Mouse (Mus musculus): Measurements from ENCODE around the gene Shisa8. TPM values are rescaled to one million over a fixed set of nuclear protein-coding genes. Genes with fewer than 3 reads are reported as not detected.

Gene Shisa8
- polyA plus RNA-seq, 1 experiment from 2014 or later = 0.34 TPM

DNA sequence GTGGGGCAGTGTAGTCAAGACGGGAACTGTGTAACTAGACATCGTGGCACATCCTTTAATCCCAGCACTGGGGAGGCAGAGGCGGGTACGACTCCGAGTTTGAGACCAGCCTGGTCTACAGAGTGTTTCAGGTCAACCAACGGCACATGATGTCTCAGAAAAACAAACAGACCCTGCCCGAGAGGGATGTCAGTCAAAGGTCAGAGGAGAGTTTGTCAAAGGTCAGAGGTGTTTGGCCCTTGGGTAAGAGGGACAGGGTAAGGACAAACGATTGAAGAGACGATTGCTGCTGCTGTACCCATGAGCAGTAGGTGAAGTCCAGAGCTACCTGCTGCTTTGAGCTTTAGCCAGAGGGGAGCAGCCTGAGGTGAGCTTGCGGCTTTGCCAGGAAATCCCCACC, 29.0 kb downstream of the Shisa8 start:
- H3K27ac ChIP-seq = no peak overlapping the region
- H3K9me3 ChIP-seq = peaks cover 13% of the 10 kb centered on the region
- H3K27me3 ChIP-seq = no peaks in the 10 kb centered on the region
- no peak overlapping the region for H3K4me2 ChIP-seq (replicated peaks)
- WGBS = 83% methylated on average over 10 of the region's 10 CpGs
- peaks cover 100% of the 10 kb centered on the region for H3K36me3 ChIP-seq
- no peak overlapping the region for H3K4me3 ChIP-seq
- H3K4me1 ChIP-seq = no peaks in the 10 kb centered on the region
- no peak overlapping the region for H3K9ac ChIP-seq
- no peak for ATAC-seq (ENCODE audit: low FRiP score, low read depth)

DNA sequence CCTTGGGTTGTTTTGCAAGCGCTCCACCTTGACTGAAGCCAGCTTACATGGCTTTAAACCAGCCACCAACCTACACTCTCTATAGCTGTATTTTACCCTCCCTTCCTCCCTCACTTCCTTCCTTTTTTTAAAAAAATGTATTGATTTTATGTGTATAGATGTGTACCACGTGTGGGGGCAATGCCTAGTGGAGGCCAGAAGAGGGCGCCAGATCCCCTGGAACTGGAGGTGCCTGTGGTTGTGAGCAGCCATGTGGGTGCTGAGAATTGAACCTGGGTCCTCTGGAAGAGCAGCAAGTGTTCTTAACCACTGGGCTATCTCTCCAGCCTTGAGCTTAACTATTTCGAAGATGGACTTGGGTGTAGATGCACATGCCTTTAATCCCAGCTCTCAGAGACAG, 30.3 kb downstream of the Shisa8 start:
- Histone ChIP-seq H3K9ac (no peak overlapping the region), H3K9me3 (peaks cover 12% of the 10 kb centered on the region), H3K27ac (no peak overlapping the region), H3K4me1 (no peaks in the 10 kb centered on the region), H3K4me3 (no peak overlapping the region), H3K4me2 (replicated peaks) (no peak overlapping the region), H3K27me3 (no peaks in the 10 kb centered on the region), H3K36me3 (peaks cover 100% of the 10 kb centered on the region)
- 95% methylated on average over 4 of the region's 4 CpGs for WGBS
- no peak for ATAC-seq (ENCODE audit: low FRiP score, low read depth)

DNA sequence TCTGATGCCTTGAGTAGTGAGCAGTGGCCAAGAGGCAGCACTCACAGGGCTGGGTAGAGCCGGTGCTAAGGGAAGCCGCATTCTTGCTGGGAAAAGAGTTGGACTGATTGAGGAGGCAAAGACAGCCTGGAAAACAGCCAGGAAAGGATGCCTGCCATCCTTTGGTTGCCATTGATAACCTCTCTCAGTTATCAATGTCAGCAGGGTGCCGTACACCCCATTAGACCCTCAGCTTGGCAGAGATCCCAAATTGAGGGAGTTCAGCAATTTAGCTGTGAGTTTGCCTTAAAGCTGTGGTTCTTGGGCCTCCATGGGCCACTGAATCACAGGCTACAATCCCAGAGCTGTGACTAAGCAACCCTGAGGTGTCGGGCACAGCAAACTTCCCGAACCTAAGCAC, 31.5 kb downstream of the Shisa8 start:
- 95% methylated on average over 5 of the region's 5 CpGs for WGBS
- peaks cover 9% of the 10 kb centered on the region for H3K9me3 ChIP-seq
- H3K36me3 ChIP-seq = peaks cover 100% of the 10 kb centered on the region
- H3K4me3 ChIP-seq = no peak overlapping the region
- no peak overlapping the region for H3K4me2 ChIP-seq (replicated peaks)
- no peaks in the 10 kb centered on the region for H3K4me1 ChIP-seq
- H3K27ac ChIP-seq = no peak overlapping the region
- ATAC-seq (ENCODE audit: low FRiP score, low read depth) = no peak
- H3K9ac ChIP-seq = no peak overlapping the region
- no peaks in the 10 kb centered on the region for H3K27me3 ChIP-seq

DNA sequence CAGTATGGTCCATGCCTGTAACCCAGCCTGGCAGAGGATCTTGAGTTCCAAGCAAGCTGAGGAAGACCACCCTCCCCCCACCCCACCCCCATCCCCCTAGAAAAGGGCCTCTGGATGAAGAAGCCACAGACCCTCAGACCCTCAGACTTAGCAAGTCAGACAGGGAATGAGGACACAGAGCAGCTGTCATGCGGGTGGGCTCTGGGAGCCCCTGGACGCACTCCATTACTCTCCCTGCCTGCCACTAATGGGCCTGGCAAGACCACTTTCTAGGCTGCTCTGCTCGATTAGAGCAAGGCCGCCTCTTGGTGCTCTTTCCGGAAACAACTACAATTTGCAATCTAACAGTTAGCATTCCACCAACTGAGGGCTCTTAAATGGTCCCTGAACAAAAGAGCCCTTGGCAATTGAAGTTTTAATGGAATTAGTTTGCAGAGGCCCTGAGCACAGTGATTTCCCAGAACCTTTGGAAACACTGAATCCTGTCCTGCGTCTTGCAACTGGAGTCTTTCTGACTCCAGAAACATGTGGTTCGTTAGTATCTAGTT, 34.8 kb downstream of the Shisa8 start:
- Histone ChIP-seq H3K4me1 (no peaks in the 10 kb centered on the region), H3K27ac (no peak overlapping the region), H3K9me3 (peaks cover 9% of the 10 kb centered on the region), H3K36me3 (peaks cover 99% of the 10 kb centered on the region), H3K27me3 (no peaks in the 10 kb centered on the region), H3K4me3 (no peak overlapping the region), H3K4me2 (replicated peaks) (no peak overlapping the region), H3K9ac (no peak overlapping the region)
- ATAC-seq (ENCODE audit: low FRiP score, low read depth) = no peak
- 86% methylated on average over 7 of the region's 7 CpGs for WGBS

DNA sequence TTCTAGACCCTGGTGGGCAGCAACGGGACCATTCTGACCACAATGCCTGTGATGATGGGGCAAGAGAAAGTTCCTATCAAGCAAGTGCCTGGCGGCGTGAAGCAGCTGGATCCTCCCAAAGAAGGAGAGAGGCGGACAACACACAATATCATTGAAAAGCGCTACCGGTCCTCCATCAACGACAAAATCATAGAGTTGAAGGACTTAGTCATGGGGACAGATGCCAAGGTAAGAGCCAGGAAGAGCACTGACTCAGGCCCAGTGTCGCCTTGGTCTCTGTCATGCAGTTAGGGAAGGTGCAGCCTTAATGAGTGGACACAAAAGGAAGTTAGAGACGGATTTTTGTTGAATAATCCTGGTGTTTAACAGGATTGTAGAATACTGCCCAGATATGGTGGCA, 37.5 kb downstream of the Shisa8 start:
- H3K9ac ChIP-seq = no peak overlapping the region
- ATAC-seq (ENCODE audit: low FRiP score, low read depth) = no peak
- H3K27me3 ChIP-seq = no peaks in the 10 kb centered on the region
- H3K4me1 ChIP-seq = no peaks in the 10 kb centered on the region
- no peak overlapping the region for H3K4me3 ChIP-seq
- no peak overlapping the region for H3K4me2 ChIP-seq (replicated peaks)
- no peak overlapping the region for H3K27ac ChIP-seq
- H3K36me3 ChIP-seq = peaks cover 99% of the 10 kb centered on the region
- 96% methylated on average over 9 of the region's 9 CpGs for WGBS
- H3K9me3 ChIP-seq = no peaks in the 10 kb centered on the region

DNA sequence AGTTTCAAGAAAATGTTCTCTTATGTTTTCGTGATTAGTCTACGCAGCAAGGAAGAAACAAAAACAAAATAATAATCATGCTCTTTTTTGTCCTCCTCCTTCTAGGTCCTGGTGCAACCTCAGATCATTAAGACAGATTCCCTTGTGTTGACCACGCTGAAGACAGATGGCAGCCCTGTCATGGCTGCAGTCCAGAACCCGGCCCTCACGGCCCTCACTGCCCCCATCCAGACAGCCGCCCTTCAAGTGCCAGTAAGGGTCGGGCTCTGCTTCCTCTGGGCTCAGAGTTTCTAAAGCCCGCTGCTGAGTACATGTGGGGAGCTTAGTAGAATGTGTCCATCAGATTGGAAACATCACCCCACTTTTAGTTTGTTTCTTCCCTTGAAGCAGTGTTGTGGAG, 40.0 kb downstream of the Shisa8 start:
- Histone ChIP-seq H3K9me3 (no peaks in the 10 kb centered on the region), H3K27ac (no peak overlapping the region), H3K27me3 (no peaks in the 10 kb centered on the region), H3K9ac (no peak overlapping the region), H3K36me3 (peaks cover 80% of the 10 kb centered on the region), H3K4me1 (0 out of 2 replicates have a peak, but pooled peaks cover 5% of the 10 kb centered on the region), H3K4me2 (replicated peaks) (no peak overlapping the region), H3K4me3 (no peak overlapping the region)
- ATAC-seq (ENCODE audit: low FRiP score, low read depth) = no peak
- 87% methylated on average over 8 of the region's 8 CpGs for WGBS

DNA sequence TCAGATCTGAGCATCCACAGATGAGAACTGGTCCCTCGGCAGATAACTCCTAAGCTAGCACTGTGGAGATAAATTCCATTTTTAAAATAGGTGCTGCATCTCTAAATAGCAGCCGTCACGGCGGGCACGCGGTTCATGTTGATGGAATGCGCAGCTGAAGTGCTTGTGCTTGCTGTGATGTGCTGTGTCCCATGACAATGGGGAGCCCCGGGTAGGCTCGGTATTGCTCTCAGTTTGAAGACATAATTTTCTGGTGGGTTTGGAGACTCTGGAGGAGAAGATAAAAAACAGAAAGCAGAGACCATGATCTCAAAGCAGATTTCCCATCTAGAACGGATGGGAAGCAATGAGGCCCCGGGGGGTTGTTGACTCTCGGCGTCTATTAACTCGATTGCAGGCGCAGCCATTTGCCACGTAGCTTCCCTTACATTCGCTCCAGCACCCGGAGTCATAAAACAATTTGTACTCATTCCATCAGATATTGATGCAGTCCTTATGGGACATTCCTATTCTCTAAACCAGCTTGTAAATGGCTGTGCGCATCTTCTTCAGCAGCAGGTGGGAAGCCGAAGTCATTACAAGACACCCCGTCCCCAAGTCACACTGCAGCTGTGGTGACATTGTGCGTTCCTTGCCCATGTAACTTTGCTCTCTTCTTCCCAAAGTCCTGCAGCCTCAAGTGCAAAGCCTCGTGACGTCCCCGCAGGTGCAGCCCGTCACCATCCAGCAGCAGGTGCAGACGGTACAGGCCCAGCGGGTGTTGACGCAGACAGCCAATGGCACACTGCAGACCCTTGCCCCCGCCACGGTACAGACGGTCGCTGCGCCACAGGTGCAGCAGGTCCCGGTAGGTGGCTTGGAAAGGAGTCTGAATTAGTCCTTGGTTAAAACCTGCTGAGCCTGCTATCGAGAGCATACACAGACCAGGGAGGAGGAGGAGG, 41.9 kb downstream of the Shisa8 start:
- 77% methylated on average over 36 of the region's 36 CpGs for WGBS
- H3K36me3 ChIP-seq = peaks cover 61% of the 10 kb centered on the region
- H3K9me3 ChIP-seq = no peaks in the 10 kb centered on the region
- H3K27me3 ChIP-seq = no peaks in the 10 kb centered on the region
- no peak for ATAC-seq (ENCODE audit: low FRiP score, low read depth)
- H3K27ac ChIP-seq = no peak overlapping the region
- no peak overlapping the region for H3K9ac ChIP-seq
- H3K4me2 ChIP-seq (replicated peaks) = no peak overlapping the region
- no peak overlapping the region for H3K4me3 ChIP-seq
- peaks cover 24% of the 10 kb centered on the region for H3K4me1 ChIP-seq

DNA sequence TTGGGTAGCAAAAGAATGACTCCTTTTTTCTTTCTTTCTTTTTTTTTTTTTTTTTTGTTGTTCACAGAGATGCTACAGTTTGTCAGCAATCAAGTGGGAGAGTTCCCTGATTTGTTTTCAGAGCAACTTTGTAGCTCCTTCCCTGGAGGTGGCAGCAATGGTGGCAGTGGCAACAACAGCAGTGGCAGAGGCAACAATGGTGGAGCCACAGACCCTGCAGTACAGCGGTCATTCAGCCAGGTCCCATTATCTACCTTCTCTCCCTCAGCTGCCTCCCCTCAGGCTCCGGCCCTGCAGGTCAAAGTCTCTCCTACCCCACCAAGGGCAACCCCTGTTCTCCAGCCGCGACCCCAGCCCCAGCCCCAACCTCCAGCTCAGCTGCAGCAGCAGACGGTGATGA, 42.9 kb downstream of the Shisa8 start:
- no peak for ATAC-seq (ENCODE audit: low FRiP score, low read depth)
- Histone ChIP-seq H3K27ac (no peak overlapping the region), H3K36me3 (peaks cover 50% of the 10 kb centered on the region), H3K4me2 (replicated peaks) (no peak overlapping the region), H3K4me3 (no peak overlapping the region), H3K9me3 (no peaks in the 10 kb centered on the region), H3K9ac (no peak overlapping the region), H3K4me1 (peaks cover 27% of the 10 kb centered on the region), H3K27me3 (no peaks in the 10 kb centered on the region)
- 86% methylated on average over 5 of the region's 5 CpGs for WGBS

DNA sequence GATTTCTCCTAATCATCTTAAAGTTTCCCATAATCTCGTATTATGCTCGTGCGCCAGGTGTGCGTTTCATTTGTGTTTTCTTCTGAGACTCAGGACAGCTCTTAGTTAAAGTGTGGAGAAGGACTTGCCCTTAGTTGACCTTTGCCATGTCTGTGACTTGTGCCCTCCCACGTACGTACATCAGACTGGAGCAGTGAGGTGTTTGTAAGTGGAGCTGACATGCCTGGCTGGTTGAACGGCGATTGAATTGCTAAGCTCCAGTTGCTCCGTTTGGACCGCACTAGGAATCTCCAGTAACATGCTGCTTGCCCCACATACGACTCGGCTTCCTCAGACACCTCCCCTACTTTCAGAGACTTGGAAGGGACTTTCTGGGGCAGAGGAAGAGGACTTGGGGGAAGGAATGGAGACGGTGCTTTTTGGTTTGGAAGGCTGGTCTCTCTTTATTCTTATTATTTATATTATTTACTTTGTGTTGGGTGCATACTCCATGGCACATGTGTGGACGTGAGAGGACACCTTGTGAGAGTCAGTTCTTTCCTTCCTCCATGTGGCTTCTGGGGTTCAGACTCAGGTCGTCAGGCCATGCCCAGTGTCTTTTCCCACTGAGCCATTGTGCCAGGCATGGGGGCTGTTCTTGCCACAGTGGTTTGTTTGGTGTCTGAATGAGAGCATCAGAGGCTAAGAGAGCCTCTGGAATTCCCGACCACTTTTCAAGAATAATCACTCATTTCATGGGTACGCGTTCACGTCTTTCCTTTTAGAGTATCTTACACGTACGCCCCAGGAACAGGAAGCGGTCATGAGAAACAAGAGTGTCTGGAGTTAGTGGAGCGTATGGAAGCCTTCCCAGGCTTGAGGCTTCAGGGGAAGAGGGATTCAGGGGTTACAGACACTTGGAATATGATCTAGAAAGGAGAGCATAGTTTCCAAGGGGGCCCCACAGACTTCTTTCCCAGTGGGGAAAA, 45.1 kb downstream of the Shisa8 start:
- peaks cover 43% of the 10 kb centered on the region for H3K4me1 ChIP-seq
- H3K9me3 ChIP-seq = no peaks in the 10 kb centered on the region
- 67% methylated on average over 23 of the region's 23 CpGs for WGBS
- peak overlapping the region; percentile 4; the same call in 1 of the 2 replicates for H3K9ac ChIP-seq
- no peaks in the 10 kb centered on the region for H3K27me3 ChIP-seq
- no peak overlapping the region for H3K4me2 ChIP-seq (replicated peaks)
- no peak overlapping the region; the same call in 1 of the 2 replicates for H3K27ac ChIP-seq
- H3K36me3 ChIP-seq = peaks cover 30% of the 10 kb centered on the region
- H3K4me3 ChIP-seq = no peak overlapping the region
- no peak for ATAC-seq (ENCODE audit: low FRiP score, low read depth)

DNA sequence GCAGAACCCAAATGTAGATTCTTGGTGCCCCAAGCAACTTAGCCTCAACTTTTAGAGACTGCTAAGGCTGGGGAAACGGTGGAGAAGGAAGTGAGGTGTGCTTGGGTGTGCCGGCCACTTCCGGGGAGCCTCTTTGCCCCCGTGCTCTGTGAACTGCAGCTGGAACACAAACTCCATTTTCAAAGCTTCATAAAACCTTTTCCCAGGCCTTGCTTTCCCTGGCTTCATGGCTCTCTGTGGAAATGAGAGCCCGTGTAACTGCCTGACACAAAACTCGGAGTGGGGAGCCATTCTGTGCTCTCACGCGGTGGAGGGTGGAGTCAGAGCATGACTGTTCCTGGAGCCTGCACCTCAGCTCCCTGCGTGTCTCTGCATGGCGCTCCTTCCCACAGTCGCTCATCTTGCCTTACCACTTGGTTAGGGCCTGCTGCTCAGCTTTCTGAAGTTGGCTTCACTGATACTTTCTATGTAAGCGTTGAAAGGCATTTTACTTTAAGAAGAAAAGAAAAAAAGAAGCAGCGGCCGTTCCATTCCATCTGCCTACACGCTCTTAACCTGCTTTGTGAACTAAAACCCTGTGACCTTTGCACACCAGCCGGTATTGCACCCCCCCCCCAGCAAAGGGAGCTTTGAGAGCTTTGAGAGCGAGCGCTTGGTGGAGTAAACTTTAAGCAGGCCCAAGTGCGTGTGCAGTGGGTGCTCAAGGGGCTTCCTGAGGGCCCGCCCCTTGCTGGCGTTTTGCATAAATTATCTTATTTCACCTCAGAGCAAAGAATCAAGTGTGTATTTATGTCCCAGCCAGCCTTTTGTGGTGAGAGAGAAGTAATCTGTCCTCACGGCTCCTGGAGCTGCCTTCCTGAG, 46.1 kb downstream of the Shisa8 start:
- WGBS = 63% methylated on average over 22 of the region's 22 CpGs
- Histone ChIP-seq H3K4me1 (peaks cover 49% of the 10 kb centered on the region), H3K9me3 (no peaks in the 10 kb centered on the region), H3K4me3 (no peak overlapping the region), H3K9ac (peak overlapping the region; percentile 43), H3K4me2 (replicated peaks) (peak overlapping the region; percentile 29), H3K27ac (peak overlapping the region; percentile 44), H3K27me3 (no peaks in the 10 kb centered on the region), H3K36me3 (peaks cover 20% of the 10 kb centered on the region)
- ATAC-seq (ENCODE audit: low FRiP score, low read depth) = no peak
